Mouse (Mus musculus) splenic B cell, adult 2 months (primary cell): ENCODE results near the gene Pamr1.

Source experiments
- DNase-seq: peaks from one replicate; pipeline ENCODE4 v3.0.0-alpha.2; 2011; ENCODE audit warnings: low read depth, low spot score
- H3K27me3 ChIP-seq: 2 replicates; pipeline ENCODE4 v1.6.1; 2012; ENCODE audit warnings: mild to moderate bottlenecking, low read length, moderate library complexity, mixed read lengths; ENCODE audit not compliant: control insufficient read depth, poor library complexity, insufficient read depth, severe bottlenecking
- H3K36me3 ChIP-seq: 2 replicates; pipeline ENCODE4 v1.6.1; 2012; ENCODE audit warnings: mild to moderate bottlenecking, low read length, moderate library complexity, mixed read lengths; ENCODE audit not compliant: control insufficient read depth, poor library complexity, insufficient read depth, severe bottlenecking

The Pamr1 gene

DNA sequence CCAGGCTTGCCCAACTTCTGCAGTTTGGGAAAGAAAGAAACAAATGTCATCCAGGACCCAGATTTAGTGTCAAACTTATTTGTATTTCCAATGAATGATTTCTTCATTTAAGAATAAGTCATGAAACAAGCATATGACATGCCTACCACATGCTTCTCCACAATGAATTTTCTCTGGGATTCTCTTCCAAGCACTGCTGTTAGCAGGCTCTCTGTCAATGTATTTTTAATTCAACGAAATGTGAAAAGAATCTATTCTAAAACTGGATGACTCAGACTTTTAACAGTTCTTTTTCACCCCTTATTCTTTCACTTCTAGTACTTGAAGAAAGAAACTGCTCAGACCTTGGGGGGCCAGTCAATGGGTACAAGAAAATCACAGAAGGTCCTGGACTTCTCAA, 84.2 kb downstream of the Pamr1 start:
- no peaks in the 10 kb centered on the region for H3K36me3 ChIP-seq
- no peak for DNase-seq
- H3K27me3 ChIP-seq = no peaks in the 10 kb centered on the region

DNA sequence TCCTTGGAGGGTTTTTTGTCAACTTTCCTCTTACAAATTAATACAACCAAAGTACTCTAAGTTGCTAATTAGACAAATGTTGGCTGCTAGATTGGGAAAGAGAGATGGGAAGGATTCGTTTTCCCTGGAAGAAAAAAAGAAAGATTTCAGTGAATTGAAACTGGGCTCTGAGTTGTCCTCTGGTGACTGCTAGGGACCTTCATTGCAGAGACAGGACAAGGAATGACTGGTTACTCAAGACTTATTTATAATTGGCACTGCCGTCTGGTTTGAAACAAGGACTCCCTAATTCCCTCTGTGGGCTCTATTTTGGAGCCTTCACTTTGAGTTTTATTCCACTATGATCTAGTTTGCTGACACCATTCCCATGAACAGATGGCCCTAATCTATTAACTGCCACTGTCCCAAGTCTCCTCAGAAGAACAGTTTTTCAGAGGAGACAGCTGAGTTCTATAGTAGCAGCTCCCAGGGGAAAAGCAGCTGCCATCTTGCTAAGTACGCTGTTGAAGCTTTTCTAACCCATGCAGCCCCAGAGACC, 85.8 kb downstream of the Pamr1 start:
- no peaks in the 10 kb centered on the region for H3K36me3 ChIP-seq
- no peaks in the 10 kb centered on the region for H3K27me3 ChIP-seq
- DNase-seq = no peak

DNA sequence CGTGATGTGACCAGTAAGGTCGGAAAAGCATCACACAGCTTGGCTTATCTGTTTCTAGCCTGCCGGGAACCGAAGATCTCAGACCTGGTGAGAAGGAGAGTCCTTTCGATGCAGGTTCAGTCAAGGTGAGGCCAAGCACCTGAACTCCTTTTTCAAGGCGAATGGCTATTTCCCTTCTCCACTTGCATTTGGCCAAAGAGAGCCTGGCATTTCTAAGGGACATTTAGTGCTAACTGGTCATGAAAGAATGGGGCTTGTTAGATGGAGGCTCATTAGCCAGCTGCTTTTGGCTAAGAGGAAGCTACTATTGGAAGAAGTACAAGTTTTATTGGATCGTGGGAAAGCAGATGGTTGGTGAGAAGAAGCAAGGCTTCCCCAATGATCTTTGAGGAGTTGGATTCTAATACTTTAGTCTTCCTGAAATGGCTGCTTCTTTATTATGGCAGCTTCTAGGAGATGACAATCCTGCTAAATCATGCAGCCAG, 86.3 kb downstream of the Pamr1 start:
- Histone ChIP-seq H3K27me3 (no peaks in the 10 kb centered on the region), H3K36me3 (no peaks in the 10 kb centered on the region)
- DNase-seq = no peak

DNA sequence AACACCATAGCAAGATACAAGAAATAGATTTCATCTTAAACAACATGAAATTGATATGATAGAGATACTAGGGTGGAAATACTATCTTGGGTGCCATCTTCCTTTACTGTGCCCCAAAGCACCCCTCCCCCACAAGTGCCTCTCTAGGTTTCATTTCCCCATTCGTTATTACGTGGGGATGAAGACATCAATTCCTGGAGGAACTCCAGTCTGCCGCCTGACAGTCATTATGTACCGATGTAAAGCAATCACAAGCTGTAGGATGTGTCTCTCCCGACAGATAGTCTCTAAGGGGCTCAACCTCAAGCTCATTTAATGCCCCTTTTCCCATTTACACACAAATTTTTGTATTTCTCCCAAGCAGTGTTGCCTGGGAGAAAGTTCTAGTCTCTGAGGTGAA, 88.3 kb downstream of the Pamr1 start:
- Histone ChIP-seq H3K27me3 (no peaks in the 10 kb centered on the region), H3K36me3 (no peaks in the 10 kb centered on the region)
- DNase-seq = peak; percentile 35

DNA sequence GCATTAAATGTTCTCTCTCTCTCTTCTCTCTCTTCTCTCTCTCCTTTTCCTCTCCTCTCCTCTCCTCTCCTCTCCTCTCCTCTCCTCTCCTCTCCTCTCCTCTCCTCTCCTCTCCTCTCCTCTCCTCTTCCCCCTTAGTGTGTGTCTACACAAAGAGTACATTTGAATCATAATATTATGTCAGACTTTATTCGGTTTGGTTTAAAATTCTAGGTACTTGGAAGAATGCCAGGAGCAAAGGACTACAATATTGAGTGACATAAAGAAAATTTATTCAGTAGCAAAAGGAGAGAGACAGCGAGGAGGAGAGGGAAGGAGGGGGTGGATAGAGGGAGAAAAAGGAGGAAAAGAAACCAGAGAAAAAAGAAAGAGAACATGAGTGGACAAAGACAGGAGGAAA, 88.9 kb downstream of the Pamr1 start:
- Histone ChIP-seq H3K27me3 (no peaks in the 10 kb centered on the region), H3K36me3 (no peaks in the 10 kb centered on the region)
- DNase-seq = no peak

DNA sequence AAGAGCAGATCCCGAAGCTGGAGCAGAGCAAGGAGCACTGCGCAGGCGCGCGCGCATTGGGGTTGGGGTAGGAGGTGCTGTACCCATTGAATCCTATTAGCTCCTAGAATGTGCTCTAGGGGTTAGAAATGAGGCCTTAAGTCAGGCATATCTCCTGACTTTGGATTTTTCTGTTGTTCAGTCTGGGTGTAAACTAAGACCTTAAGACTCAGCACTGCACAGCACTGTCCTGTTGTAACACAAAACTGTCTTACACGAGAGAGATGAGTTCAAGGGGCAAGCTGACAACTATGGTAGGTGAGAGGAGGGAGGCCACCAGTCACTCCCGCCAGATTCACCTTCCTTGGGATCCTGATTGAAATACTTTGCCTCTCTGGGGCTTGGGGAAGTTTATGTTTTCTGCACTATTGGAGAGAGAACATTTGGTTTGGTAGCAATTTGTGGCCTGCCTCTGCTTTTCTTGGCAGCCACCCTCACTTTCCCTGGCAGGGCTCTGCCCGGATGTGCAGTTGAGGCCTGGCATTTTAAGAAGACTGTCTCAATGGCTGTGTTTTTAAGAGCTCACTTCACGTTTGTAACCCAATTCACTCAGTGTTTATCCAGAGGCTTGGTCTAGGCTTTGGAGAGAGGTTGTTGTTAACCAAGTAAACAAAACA, 99.2 kb downstream of the Pamr1 start:
- H3K36me3 ChIP-seq = no peaks in the 10 kb centered on the region
- no peaks in the 10 kb centered on the region for H3K27me3 ChIP-seq
- DNase-seq = no peak

DNA sequence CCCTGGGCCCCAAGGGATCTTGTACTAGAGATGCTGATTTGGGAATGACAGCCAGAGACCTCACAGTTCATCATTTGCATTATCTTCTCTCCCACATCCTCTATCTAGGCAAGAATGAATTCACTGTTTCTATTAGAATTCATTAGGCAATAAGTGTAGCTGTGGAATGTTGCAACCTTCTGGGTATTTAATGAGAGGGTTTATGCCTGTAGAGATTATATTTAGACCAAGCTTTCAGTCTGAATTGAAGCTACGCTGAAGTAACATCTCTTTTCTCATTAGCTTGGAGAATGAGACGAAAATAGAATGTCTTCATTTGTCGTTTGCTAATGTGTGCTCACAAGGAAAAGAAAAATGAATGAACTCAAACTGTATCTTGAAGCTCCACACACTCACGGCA, 100.5 kb downstream of the Pamr1 start:
- H3K27me3 ChIP-seq = no peaks in the 10 kb centered on the region
- no peak for DNase-seq
- H3K36me3 ChIP-seq = no peaks in the 10 kb centered on the region

DNA sequence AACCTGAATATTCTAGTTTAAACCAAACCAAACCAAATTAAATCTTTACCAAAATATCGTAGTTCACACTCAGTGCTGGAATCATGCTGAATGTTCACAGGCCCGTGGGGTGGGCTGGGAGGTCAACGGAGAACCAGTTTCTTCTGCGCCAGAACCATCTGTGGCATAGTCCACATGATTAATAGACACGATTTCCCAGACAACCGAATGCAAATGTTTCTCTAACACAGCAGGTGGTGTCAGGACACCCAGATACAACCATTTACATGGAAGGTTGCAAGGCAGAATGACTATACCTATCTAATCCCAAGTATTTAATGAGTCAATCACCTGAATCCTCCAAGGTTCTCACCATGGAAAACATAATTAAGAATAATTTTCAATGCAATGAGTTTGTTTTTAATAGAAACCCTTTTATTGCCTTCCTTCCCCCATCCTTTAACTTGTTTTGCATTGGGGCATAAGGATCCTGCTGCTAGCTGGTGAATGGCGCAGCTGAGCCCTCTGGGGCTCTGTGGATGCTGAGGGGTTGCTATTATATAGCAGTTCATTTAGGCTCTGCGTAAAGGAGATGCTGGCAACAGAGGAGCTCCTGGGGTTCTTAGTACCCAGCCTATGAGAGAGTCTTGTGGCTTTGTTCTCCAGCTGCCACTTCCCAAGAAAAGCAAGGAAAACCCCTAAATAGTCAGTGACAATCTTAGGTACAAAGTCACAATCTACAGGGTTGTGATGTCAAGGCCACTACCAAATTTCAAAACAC, 106.3 kb downstream of the Pamr1 start:
- DNase-seq = no peak
- Histone ChIP-seq H3K36me3 (no peaks in the 10 kb centered on the region), H3K27me3 (peaks cover 4% of the 10 kb centered on the region; the same call in 1 of the 2 replicates)

DNA sequence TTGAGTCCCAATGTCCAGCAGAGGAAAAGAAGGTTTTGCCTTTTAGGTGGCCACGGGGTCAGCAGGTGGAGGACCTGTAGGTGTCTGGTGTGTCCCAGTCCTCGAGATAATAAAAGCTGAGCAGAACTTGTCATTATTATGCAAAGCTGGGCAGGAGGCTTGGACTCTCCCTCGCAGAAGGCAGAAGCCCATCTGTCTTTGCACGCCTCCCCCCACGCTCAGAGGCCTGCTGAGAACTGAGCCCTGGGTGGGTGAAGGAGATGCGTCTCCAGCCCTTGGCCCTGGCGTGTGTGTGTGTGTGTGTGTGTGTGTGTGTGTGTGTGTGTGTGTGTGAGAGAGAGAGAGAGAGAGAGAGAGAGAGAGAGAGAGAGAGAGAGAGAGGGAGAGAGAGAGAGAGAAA, 107.9 kb downstream of the Pamr1 start:
- Histone ChIP-seq H3K27me3 (peaks cover 4% of the 10 kb centered on the region; the same call in 1 of the 2 replicates), H3K36me3 (no peaks in the 10 kb centered on the region)
- DNase-seq = no peak

DNA sequence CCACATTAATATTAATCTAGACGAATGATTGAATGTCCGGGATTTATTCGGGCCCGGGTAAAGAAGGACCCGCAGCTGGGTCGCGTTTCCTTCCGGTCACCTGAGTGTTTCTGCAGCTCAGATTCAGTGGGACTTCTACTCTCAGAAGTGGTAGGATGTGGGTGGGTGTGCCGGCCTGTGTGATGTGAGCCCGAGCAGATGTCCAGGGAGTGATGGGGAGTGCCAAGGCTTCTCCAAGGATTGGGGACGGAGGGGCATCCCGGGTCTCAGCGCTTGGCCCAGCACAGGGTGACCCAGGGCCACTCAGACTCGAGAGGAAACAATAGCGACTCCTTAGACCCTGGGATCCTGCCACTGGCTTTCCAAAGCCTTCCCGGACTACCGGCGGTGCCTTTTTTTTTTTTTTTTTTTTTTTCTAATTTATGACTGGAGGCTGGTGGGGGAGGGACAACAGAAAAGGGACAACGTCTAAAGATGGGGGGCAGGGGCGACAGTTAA, 108.4 kb downstream of the Pamr1 start, which contains the start of gene Slc1a2:
Gene Slc1a2 (plus strand): TSS at position 497 of the 498 bp plus-strand sequence.
- DNase-seq = no peak
- H3K36me3 ChIP-seq = no peaks in the 10 kb centered on the region
- peaks cover 4% of the 10 kb centered on the region; the same call in 1 of the 2 replicates for H3K27me3 ChIP-seq

DNA sequence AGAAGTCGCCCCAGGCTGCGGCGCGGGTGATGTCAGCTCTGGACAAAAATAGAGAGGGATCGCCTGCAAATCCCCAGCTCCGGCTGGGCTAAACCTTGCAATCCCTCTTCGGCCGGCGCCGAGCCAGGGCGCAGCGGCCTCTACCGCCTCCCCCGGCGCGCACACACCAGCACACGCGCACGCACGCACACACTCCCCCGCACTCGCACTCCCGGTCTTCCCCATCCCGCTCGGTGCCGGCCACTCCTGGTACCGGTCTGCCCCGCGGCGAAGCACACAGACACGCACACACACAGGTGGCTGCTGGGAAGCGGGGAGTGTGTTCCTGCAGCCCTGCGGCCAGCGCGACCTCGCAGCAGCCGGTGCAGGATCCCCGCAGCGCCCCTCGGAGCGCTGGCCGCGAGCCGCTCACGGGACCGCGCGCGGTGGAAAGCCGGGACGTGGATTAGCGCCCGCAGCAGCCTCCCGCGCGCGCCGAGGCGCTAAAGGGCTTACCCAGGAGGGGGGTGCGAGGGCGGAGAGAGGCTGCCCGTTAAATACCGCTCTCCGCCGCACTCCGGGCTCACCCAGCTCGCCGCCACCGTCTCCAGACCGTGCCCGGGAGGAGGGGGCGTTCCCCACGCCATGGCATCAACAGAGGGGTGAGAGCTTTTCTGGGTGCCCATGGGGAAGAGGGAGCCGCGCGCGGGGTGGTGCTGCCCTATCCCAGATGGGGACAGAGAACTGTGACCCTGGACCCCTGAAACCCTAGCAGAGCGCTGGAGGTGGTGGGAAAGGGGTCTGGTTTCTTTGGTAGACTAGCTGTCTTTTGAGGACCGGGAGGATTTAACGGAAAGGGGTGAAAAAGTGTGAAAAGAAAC, 109.1 kb downstream of the Pamr1 start:
- no peaks in the 10 kb centered on the region for H3K36me3 ChIP-seq
- H3K27me3 ChIP-seq = peaks cover 4% of the 10 kb centered on the region; the same call in 1 of the 2 replicates
- DNase-seq = no peak

DNA sequence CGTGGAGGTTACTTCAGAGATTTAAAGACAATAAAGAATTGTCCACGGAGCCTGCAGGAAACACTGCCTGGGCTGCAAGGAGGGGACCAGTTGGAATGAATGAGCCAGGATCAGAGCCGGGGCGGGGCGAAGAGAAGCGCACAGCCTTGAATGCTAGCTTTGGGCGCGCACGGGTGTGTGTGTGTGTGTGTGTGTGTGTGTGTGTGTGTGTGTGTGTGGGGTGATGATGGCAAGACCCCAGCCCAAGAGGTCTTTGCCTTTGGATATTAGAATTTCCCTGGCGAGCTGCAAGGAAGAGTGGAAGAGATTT, 109.7 kb downstream of the Pamr1 start:
- Histone ChIP-seq H3K27me3 (peaks cover 4% of the 10 kb centered on the region; the same call in 1 of the 2 replicates), H3K36me3 (no peaks in the 10 kb centered on the region)

DNA sequence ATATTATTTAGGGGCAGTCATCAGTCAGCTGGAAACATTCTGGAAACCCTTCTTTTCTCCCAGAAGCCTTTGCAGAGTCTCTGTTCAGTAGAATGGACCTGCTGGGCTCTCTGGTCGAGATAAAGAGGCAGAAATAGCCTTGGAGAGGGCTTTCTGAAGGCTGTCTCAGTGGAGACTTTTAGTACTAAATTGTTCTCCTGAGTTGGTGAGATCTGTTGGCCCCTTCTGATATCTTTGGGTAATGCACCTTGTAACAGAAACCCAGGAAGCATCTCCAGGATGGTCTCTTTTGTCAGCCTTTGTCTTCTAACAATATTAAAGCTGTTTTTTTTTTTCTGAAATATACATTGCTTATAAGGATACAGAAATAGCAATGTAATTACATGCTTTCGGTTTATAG, 111.2 kb downstream of the Pamr1 start:
- Histone ChIP-seq H3K27me3 (peaks cover 4% of the 10 kb centered on the region; the same call in 1 of the 2 replicates), H3K36me3 (no peaks in the 10 kb centered on the region)
- no peak for DNase-seq

More for the DNA sequence above, 109.7 kb downstream of the Pamr1 start:
- DNase-seq = no peak

DNA sequence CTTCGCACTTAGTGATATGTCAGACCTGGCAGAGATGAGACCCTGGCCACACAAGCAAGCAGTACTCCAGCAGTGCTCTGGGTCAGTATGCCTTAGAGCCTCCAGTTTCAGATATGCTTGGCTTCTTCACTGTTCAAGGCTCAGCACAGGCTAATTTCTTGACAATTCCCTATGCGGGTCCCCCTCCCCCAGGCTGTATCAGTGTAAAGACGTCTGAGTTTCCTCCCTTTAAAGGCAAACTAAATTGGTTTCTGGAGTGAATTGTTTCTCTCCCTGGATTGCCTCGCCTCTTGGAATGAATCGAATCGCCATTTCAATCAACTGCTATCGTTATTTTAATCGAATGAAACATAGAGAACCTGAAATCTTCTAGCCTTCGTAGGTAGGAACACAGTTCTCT, 113.1 kb downstream of the Pamr1 start:
- DNase-seq = no peak
- Histone ChIP-seq H3K27me3 (peaks cover 3% of the 10 kb centered on the region; the same call in 1 of the 2 replicates), H3K36me3 (no peaks in the 10 kb centered on the region)
